Mouse (Mus musculus) E14TG2a.4 (cell line): ENCODE measurements around the gene Pcdh9.

Experiments used
- CTCF ChIP-seq: conservative IDR thresholded peaks from 2 replicates; pipeline ENCODE4 v1.5.1; 2014; ENCODE audit warnings: low read length
- NANOG ChIP-seq: IDR thresholded peaks from 2 replicates; pipeline ENCODE4 v1.6.1; 2014; ENCODE audit warnings: borderline replicate concordance, low read length, mixed read lengths
- POU5F1 ChIP-seq: IDR thresholded peaks from 2 replicates; pipeline ENCODE4 v1.6.1; 2014; ENCODE audit warnings: low read length, borderline replicate concordance

- TF ChIP-seq CTCF (no peak), POU5F1 (no peak), NANOG (no peak)
These were observed 453.3 kb downstream of the Pcdh9 start for GRCm38 (mm10) chr14:93437226-93437625.
